ENCODE assay signal across 1 mouse cellular context in genomic region chr5:135394004-135394823, GRCm38 (mm10).
TF ChIP-seq lines count a peak whose summit lies in the region.

Gene Pom121, minus strand, starts transcription at chr5:135394546.

TF ChIP-seq in CH12.LX, 34 proteins besides CTCF, POLR2A, EP300 and RAD21 (continued from another document):
- TF ChIP-seq TBP (conservative IDR thresholded peaks at IDR 0.05; ENCODE audit: low read depth, low read length), result 0 out of 2 replicates have a peak, but pooled peaks have one; percentile 26
- peak; percentile 66; the same call in 1 of the 2 replicates for TF ChIP-seq MEF2A (IDR thresholded peaks at IDR 0.05; ENCODE audit: borderline replicate concordance, low read depth, low read length)
- TF ChIP-seq RCOR1 (conservative IDR thresholded peaks at IDR 0.05; ENCODE audit: low read depth, low read length), result no peak
- peak; percentile 95 for TF ChIP-seq MYC (IDR thresholded peaks at IDR 0.05; ENCODE audit: low read depth, low read length)
- TF ChIP-seq GABPA (IDR thresholded peaks at IDR 0.05; ENCODE audit: insufficient replicate concordance, low read depth, low read length), result no peak
- peak; percentile 95 for TF ChIP-seq BHLHE40 (IDR thresholded peaks at IDR 0.05; ENCODE audit: low read depth, low read length)
- TF ChIP-seq UBTF (IDR thresholded peaks at IDR 0.05; ENCODE audit: low read depth, low read length), result no peak
- peak; percentile 79 for TF ChIP-seq ELF1 (IDR thresholded peaks at IDR 0.05; ENCODE audit: low read depth, low read length)
